Mouse (Mus musculus): ENCODE data around the gene Kcnmb4.

Kcnmb4 gene

GRCm38 (mm10) chr10:116452771-116453170 lies 20.9 kb downstream of the Kcnmb4 start:
- no peak for DNase-seq (ENCODE audit: low read depth)

GRCm38 (mm10) chr10:116450621-116451020 lies 23.1 kb downstream of the Kcnmb4 start:
- no peak for DNase-seq (ENCODE audit: low read depth)

GRCm38 (mm10) chr10:116448166-116448565 lies 25.5 kb downstream of the Kcnmb4 start:
- no peak for DNase-seq (ENCODE audit: low read depth)

GRCm38 (mm10) chr10:116447176-116447575 lies 26.5 kb downstream of the Kcnmb4 start:
- no peak for DNase-seq (ENCODE audit: low read depth)

- DNase-seq (ENCODE audit: low read depth), result no peak
Measured at GRCm38 (mm10) chr10:116446040-116446439, 27.6 kb downstream of the Kcnmb4 start.

GRCm38 (mm10) chr10:116444826-116445225 lies 28.9 kb downstream of the Kcnmb4 start:
- DNase-seq (ENCODE audit: low read depth), result no peak

GRCm38 (mm10) chr10:116444371-116444770 lies 29.3 kb downstream of the Kcnmb4 start:
- no peak for DNase-seq (ENCODE audit: low read depth)

- DNase-seq (ENCODE audit: low read depth), result no peak
Measured at GRCm38 (mm10) chr10:116440946-116441345, 32.7 kb downstream of the Kcnmb4 start.

- no peak for DNase-seq (ENCODE audit: low read depth)
Measured at GRCm38 (mm10) chr10:116440088-116440487, 33.6 kb downstream of the Kcnmb4 start.

GRCm38 (mm10) chr10:116435455-116435854 lies 38.2 kb downstream of the Kcnmb4 start:
- DNase-seq (ENCODE audit: low read depth), result no peak

- no peak for DNase-seq (ENCODE audit: low read depth)
Measured at GRCm38 (mm10) chr10:116432421-116432820, 41.3 kb downstream of the Kcnmb4 start.

- DNase-seq (ENCODE audit: low read depth), result no peak
Measured at GRCm38 (mm10) chr10:116428026-116428780, 45.5 kb downstream of the Kcnmb4 start.

GRCm38 (mm10) chr10:116426176-116426575 lies 47.5 kb downstream of the Kcnmb4 start:
- no peak for DNase-seq (ENCODE audit: low read depth)

- DNase-seq (ENCODE audit: low read depth), result no peak
Measured at GRCm38 (mm10) chr10:116424921-116425320, 48.8 kb downstream of the Kcnmb4 start.

- DNase-seq (ENCODE audit: low read depth), result peak; percentile 44
Measured at GRCm38 (mm10) chr10:116422551-116422950, 51.1 kb downstream of the Kcnmb4 start.

GRCm38 (mm10) chr10:116420976-116421375 lies 52.7 kb downstream of the Kcnmb4 start:
- DNase-seq (ENCODE audit: low read depth), result no peak

GRCm38 (mm10) chr10:116418121-116418726 lies 55.5 kb downstream of the Kcnmb4 start:
- no peak for DNase-seq (ENCODE audit: low read depth)

GRCm38 (mm10) chr10:116416726-116417125 lies 57.0 kb downstream of the Kcnmb4 start:
- no peak for DNase-seq (ENCODE audit: low read depth)

GRCm38 (mm10) chr10:116416142-116416541 lies 57.5 kb downstream of the Kcnmb4 start:
- DNase-seq (ENCODE audit: low read depth), result no peak

GRCm38 (mm10) chr10:116410826-116411225 lies 62.9 kb downstream of the Kcnmb4 start:
- DNase-seq (ENCODE audit: low read depth), result no peak

GRCm38 (mm10) chr10:116407684-116408359 lies 65.9 kb downstream of the Kcnmb4 start:
- DNase-seq (ENCODE audit: low read depth), result no peak

GRCm38 (mm10) chr10:116405011-116405410 lies 68.7 kb downstream of the Kcnmb4 start:
- DNase-seq (ENCODE audit: low read depth), result no peak

- no peak for DNase-seq (ENCODE audit: low read depth)
Measured at GRCm38 (mm10) chr10:116403679-116404078, 70.0 kb downstream of the Kcnmb4 start.

Measured in naive thymus-derived CD4-positive, alpha-beta T cell, adult 2 months (primary cell).